Mouse (Mus musculus): ENCODE measurements around the gene Gimap9.

GRCm38 (mm10) chr6:48666159-48666586, 9.8 kb upstream of the Gimap9 start:
- no peak for TF ChIP-seq CTCF (IDR thresholded peaks at IDR 0.05; ENCODE audit: control insufficient read depth, insufficient read depth, insufficient read length)
- TF ChIP-seq USF1 (IDR thresholded peaks at IDR 0.05; ENCODE audit: low read depth) = no peak
- no peak for TF ChIP-seq MYOD1 (IDR thresholded peaks at IDR 0.05; ENCODE audit: control insufficient read depth, insufficient read length, low read depth)
- TF ChIP-seq MAX (IDR thresholded peaks at IDR 0.05) = no peak
